Mouse (Mus musculus): ENCODE data around the gene Rpl38. TPM values are rescaled to one million over a fixed set of nuclear protein-coding genes. Genes with fewer than 3 reads are reported as not detected.

Rpl38 gene
- polyA plus RNA-seq, 1 experiment from 2014 or later, result 1,157 TPM

DNA sequence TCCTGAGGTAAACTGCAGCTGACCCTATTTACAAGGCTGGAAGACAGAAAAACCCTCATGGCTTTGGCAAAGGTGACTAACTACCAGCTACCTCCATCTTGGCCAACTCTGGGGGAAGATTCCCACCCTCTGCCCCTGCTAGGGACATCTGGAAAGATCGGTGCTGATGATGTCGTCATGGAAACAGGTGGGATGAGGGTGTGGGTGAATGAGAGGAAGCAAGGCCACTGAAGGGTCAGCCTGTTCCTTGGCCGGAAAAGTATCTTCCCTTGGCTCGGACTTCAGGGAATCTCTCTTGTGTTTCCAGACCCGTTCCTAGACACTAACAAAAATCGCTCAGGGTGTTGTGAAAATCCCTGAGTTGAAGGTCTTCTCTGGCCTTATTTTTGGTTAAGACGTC lies 47.2 kb downstream of the Rpl38 start:
- no peaks in the 10 kb centered on the region for H3K4me1 ChIP-seq
- no peaks in the 10 kb centered on the region for H3K9me3 ChIP-seq
- H3K27ac ChIP-seq, result no peak overlapping the region
- no peak overlapping the region for H3K4me2 ChIP-seq
- H3K36me3 ChIP-seq, result peaks cover 22% of the 10 kb centered on the region
- no peak overlapping the region for H3K9ac ChIP-seq
- ATAC-seq (ENCODE audit: insufficient number of reproducible peaks, insufficient read depth, low FRiP score, low TSS enrichment, low read depth), result no peak
- no peak overlapping the region for H3K4me3 ChIP-seq
- no peaks in the 10 kb centered on the region for H3K27me3 ChIP-seq
- WGBS, result 73% methylated on average over 7 of the region's 7 CpGs

DNA sequence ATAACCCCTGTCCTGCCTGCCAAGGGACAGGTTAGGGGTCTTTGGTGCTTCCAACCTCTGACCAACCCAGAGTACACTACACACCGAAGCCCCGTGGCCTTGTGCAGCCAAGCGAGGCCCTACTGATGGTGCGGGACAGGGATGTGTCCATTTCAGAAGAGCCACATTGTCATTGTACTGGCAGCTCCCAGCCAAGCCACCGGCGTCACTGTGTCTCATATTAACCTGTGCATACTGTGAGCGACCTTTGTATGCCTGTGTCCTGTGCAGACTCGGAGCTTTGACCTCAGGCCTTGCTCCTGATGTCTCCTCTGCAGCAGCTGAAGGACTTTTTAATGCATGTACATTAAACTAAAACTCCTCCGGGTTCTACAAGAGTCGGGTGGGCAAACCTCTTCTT lies 52.2 kb downstream of the Rpl38 start:
- Histone ChIP-seq H3K9me3 (no peaks in the 10 kb centered on the region), H3K36me3 (0 out of 2 replicates have a peak, but pooled peaks cover 3% of the 10 kb centered on the region), H3K4me3 (no peak overlapping the region), H3K27ac (no peak overlapping the region), H3K4me1 (peaks cover 13% of the 10 kb centered on the region), H3K4me2 (no peak overlapping the region), H3K27me3 (no peaks in the 10 kb centered on the region), H3K9ac (no peak overlapping the region)
- no peak for ATAC-seq (ENCODE audit: insufficient number of reproducible peaks, insufficient read depth, low FRiP score, low TSS enrichment, low read depth)
- WGBS, result 87% methylated on average over 10 of the region's 10 CpGs

Other genes starting within 250 kb of the Rpl38 start
- 17.1 and 18.2 TPM in 2 replicates for gene Ttyh2, start 6.9 kb downstream of the Rpl38 start, polyA plus RNA-seq (2015; fragmentation: Nextera tagmentation; extraction: Ambion mirVana)
- 1.1 TPM in 2 replicates for gene Dnaic2, start 58.9 kb downstream of the Rpl38 start, polyA plus RNA-seq (2015; fragmentation: Nextera tagmentation; extraction: Ambion mirVana)
- 0.69 and 2.2 TPM in 2 replicates for gene Kif19a, start 96.9 kb downstream of the Rpl38 start, polyA plus RNA-seq (2015; fragmentation: Nextera tagmentation; extraction: Ambion mirVana)
- gene Btbd17, start 127.4 kb downstream of the Rpl38 start, polyA plus RNA-seq (2015; fragmentation: Nextera tagmentation; extraction: Ambion mirVana), result 1.1 and 1.6 TPM in 2 replicates
- gene Gpr142, start 130.4 kb downstream of the Rpl38 start, polyA plus RNA-seq (2015; fragmentation: Nextera tagmentation; extraction: Ambion mirVana), result not detected in 2 replicates
- gene Gprc5c, start 182.6 kb downstream of the Rpl38 start, polyA plus RNA-seq (2015; fragmentation: Nextera tagmentation; extraction: Ambion mirVana), result 44.4 and 44.8 TPM in 2 replicates
- gene Cd300a, start 221.5 kb downstream of the Rpl38 start, polyA plus RNA-seq (2015; fragmentation: Nextera tagmentation; extraction: Ambion mirVana), result 1.0 and 2.3 TPM in 2 replicates